Mouse (Mus musculus): ENCODE data around the gene Clasrp. TPM values are rescaled to one million over a fixed set of nuclear protein-coding genes. Genes with fewer than 3 reads are reported as not detected.

The Clasrp gene
- polyA plus RNA-seq, 1 experiment, result 39.5 TPM

- no peak for DNase-seq (ENCODE audit: low read depth, low spot score)
Observed at GRCm38 (mm10) chr7:19567426-19567825, 36.9 kb downstream of the Clasrp start.

GRCm38 (mm10) chr7:19565803-19566202, 38.5 kb downstream of the Clasrp start:
- whole genome bisulfite sequencing, result 95% methylated on average over 2 of the region's 2 CpGs

More at GRCm38 (mm10) chr7:19567426-19567825, 36.9 kb downstream of the Clasrp start:
- WGBS, result 89% methylated on average over 8 of the region's 8 CpGs

GRCm38 (mm10) chr7:19564455-19564854, 39.8 kb downstream of the Clasrp start:
- WGBS, result 95% methylated on average over 4 of the region's 4 CpGs
- no peak for DNase-seq (ENCODE audit: low read depth, low spot score)

More at GRCm38 (mm10) chr7:19565803-19566202, 38.5 kb downstream of the Clasrp start:
- DNase-seq (ENCODE audit: low read depth, low spot score), result no peak

GRCm38 (mm10) chr7:19563884-19564283, 40.4 kb downstream of the Clasrp start:
- no peak for DNase-seq (ENCODE audit: low read depth, low spot score)
- WGBS, result 76% methylated on average over 3 of the region's 3 CpGs

- 2% methylated on average over 19 of the region's 19 CpGs for WGBS
- no peak for DNase-seq (ENCODE audit: low read depth, low spot score)
Observed at GRCm38 (mm10) chr7:19562643-19563410, 41.5 kb downstream of the Clasrp start, which contains the start of gene Ppp1r37. Gene Ppp1r37 (minus strand): TSS chr7:19563076.

- under 1% methylated on average over 99 of the region's 102 CpGs for WGBS
- DNase-seq (ENCODE audit: low read depth, low spot score), result no peak
Observed at GRCm38 (mm10) chr7:19561765-19562642, 42.3 kb downstream of the Clasrp start.

- no peak for DNase-seq (ENCODE audit: low read depth, low spot score)
- under 1% methylated on average over 11 of the region's 11 CpGs for WGBS
Observed at GRCm38 (mm10) chr7:19561431-19561764, 42.9 kb downstream of the Clasrp start.

GRCm38 (mm10) chr7:19560491-19561260, 43.6 kb downstream of the Clasrp start:
- DNase-seq (ENCODE audit: low read depth, low spot score), result no peak
- WGBS, result 2% methylated on average over 11 of the region's 11 CpGs

GRCm38 (mm10) chr7:19558965-19559364, 45.3 kb downstream of the Clasrp start:
- no peak for DNase-seq (ENCODE audit: low read depth, low spot score)
- WGBS, result 63% methylated on average over 2 of the region's 2 CpGs

- no peak for DNase-seq (ENCODE audit: low read depth, low spot score)
- WGBS, result 62% methylated on average over 6 of the region's 6 CpGs
Observed at GRCm38 (mm10) chr7:19557982-19558900, 46.0 kb downstream of the Clasrp start.

GRCm38 (mm10) chr7:19557086-19557485, 47.2 kb downstream of the Clasrp start:
- 33% methylated on average over 2 of the region's 2 CpGs for WGBS

GRCm38 (mm10) chr7:19554168-19554567, 50.1 kb downstream of the Clasrp start:
- WGBS, result 87% methylated on average over 1 of the region's 1 CpGs
- no peak for DNase-seq (ENCODE audit: low read depth, low spot score)

More at GRCm38 (mm10) chr7:19557086-19557485, 47.2 kb downstream of the Clasrp start:
- DNase-seq (ENCODE audit: low read depth, low spot score), result no peak

- no peak for DNase-seq (ENCODE audit: low read depth, low spot score)
- 31% methylated on average over 2 of the region's 2 CpGs for WGBS
Observed at GRCm38 (mm10) chr7:19552443-19552842, 51.8 kb downstream of the Clasrp start.

- 25% methylated on average over 5 of the region's 5 CpGs for WGBS
- DNase-seq (ENCODE audit: low read depth, low spot score), result no peak
Observed at GRCm38 (mm10) chr7:19551634-19552033, 52.7 kb downstream of the Clasrp start.

GRCm38 (mm10) chr7:19549394-19549793, 54.9 kb downstream of the Clasrp start:
- WGBS, result 39% methylated on average over 10 of the region's 10 CpGs
- no peak for DNase-seq (ENCODE audit: low read depth, low spot score)

GRCm38 (mm10) chr7:19547344-19547969, 56.8 kb downstream of the Clasrp start:
- WGBS, result 38% methylated on average over 2 of the region's 2 CpGs
- DNase-seq (ENCODE audit: low read depth, low spot score), result no peak

GRCm38 (mm10) chr7:19546007-19546406, 58.3 kb downstream of the Clasrp start:
- 14% methylated on average over 3 of the region's 3 CpGs for WGBS
- DNase-seq (ENCODE audit: low read depth, low spot score), result no peak

- no peak for DNase-seq (ENCODE audit: low read depth, low spot score)
- whole genome bisulfite sequencing, result 22% methylated on average over 6 of the region's 6 CpGs
Observed at GRCm38 (mm10) chr7:19543584-19543983, 60.7 kb downstream of the Clasrp start.

Measured in large intestine, adult 2 months (tissue).